Mouse (Mus musculus) regulatory T cell (primary cell): ENCODE results near the gene Ncbp1.

ENCODE experiments used
- in situ Hi-C: fragments of 300-600 bp; cut with MboI, MseI; formaldehyde crosslinking; loops from one replicate; pipeline ENCODE4 v1.15.1; 2025; ENCODE audit warnings: high pct_unique_total_duplicates

Gene Ncbp1

GRCm38 (mm10) chr4:46138287-46139222 lies at the start of gene Ncbp1, which contains the start of gene Tstd2:
Ncbp1 (plus strand) TSS chr4:46138613.
Tstd2 (minus strand) TSS chr4:46138694.
- in situ Hi-C loops, result no loop called here

GRCm38 (mm10) chr4:46089524-46090125 lies 48.8 kb upstream of the Ncbp1 start:
- in situ Hi-C loops, result no loop called here

GRCm38 (mm10) chr4:46092429-46093076 lies 45.9 kb upstream of the Ncbp1 start:
- in situ Hi-C loops, result no loop called here

GRCm38 (mm10) chr4:46094916-46095825 lies 43.2 kb upstream of the Ncbp1 start:
- in situ Hi-C loops, result no loop called here

GRCm38 (mm10) chr4:46095826-46096159 lies 42.6 kb upstream of the Ncbp1 start:
- in situ Hi-C loops, result no loop called here

- in situ Hi-C loops, result no loop called here
These were observed 41.9 kb upstream of the Ncbp1 start for GRCm38 (mm10) chr4:46096546-46096945.

- in situ Hi-C loops, result no loop called here
These were observed 40.8 kb upstream of the Ncbp1 start for GRCm38 (mm10) chr4:46097591-46097990.

GRCm38 (mm10) chr4:46099132-46099531 lies 39.3 kb upstream of the Ncbp1 start:
- in situ Hi-C loops, result no loop called here

- in situ Hi-C loops, result no loop called here
These were observed 37.9 kb upstream of the Ncbp1 start for GRCm38 (mm10) chr4:46100539-46100938.

GRCm38 (mm10) chr4:46101211-46101711 lies 37.2 kb upstream of the Ncbp1 start:
- in situ Hi-C loops, result no loop called here

GRCm38 (mm10) chr4:46102078-46102769 lies 36.2 kb upstream of the Ncbp1 start:
- in situ Hi-C loops, result no loop called here

- in situ Hi-C loops, result no loop called here
These were observed 28.3 kb upstream of the Ncbp1 start for GRCm38 (mm10) chr4:46110084-46110483.

GRCm38 (mm10) chr4:46111361-46111760 lies 27.1 kb upstream of the Ncbp1 start:
- in situ Hi-C loops, result no loop called here

- in situ Hi-C loops, result no loop called here
These were observed 23.1 kb upstream of the Ncbp1 start for GRCm38 (mm10) chr4:46115308-46115707.

- in situ Hi-C loops, result no loop called here
These were observed 21.8 kb upstream of the Ncbp1 start for GRCm38 (mm10) chr4:46116544-46117175.

- in situ Hi-C loops, result no loop called here
These were observed 20.9 kb upstream of the Ncbp1 start for GRCm38 (mm10) chr4:46117536-46117935.

- in situ Hi-C loops, result loop anchor here (10.0 kb wide), 1 partner anchor 175 kb away; no protein-coding TSS in a partner anchor
These were observed 18.8 kb upstream of the Ncbp1 start for GRCm38 (mm10) chr4:46119514-46120094.

- in situ Hi-C loops, result loop anchor here (10.0 kb wide), 1 partner anchor 176 kb away; no protein-coding TSS in a partner anchor
These were observed 17.6 kb upstream of the Ncbp1 start for GRCm38 (mm10) chr4:46120767-46121166.

- in situ Hi-C loops, result loop anchor here (10.0 kb wide), 1 partner anchor 179 kb away; no protein-coding TSS in a partner anchor
These were observed 15.1 kb upstream of the Ncbp1 start for GRCm38 (mm10) chr4:46123358-46123757.
